Mouse (Mus musculus) cerebellum, postnatal 25 days (tissue): ENCODE measurements around the gene Rbm11.

Experiments
- DNase-seq, 2 experiments: peaks; one replicate each; pipeline ENCODE4 v3.0.0; 2021; ENCODE audit warnings: mixed read lengths in 2 of 2

Rbm11 gene

GRCm38 (mm10) chr16:75592671-75593500 is at the start of gene Rbm11:
Rbm11 (plus strand) TSS chr16:75592844.
- peak; percentile 88 to 94 for DNase-seq

- DNase-seq, result no peak
These were observed 47.3 kb upstream of the Rbm11 start for GRCm38 (mm10) chr16:75545310-75545709.

- DNase-seq, result no peak
These were observed 29.7 kb upstream of the Rbm11 start for GRCm38 (mm10) chr16:75562910-75563309.

GRCm38 (mm10) chr16:75582279-75582678 is 10.4 kb upstream of the Rbm11 start:
- DNase-seq, result no peak

- no peak for DNase-seq
These were observed 6.7 kb upstream of the Rbm11 start, which contains the start of gene Lipi for GRCm38 (mm10) chr16:75585961-75586360. Lipi (minus strand) TSS chr16:75586061.

- DNase-seq, result no peak
These were observed 6.2 kb upstream of the Rbm11 start for GRCm38 (mm10) chr16:75586466-75586865.

GRCm38 (mm10) chr16:75593501-75594183 is 998 bp downstream of the Rbm11 start:
- no peak for DNase-seq

GRCm38 (mm10) chr16:75606415-75606814 is 13.8 kb downstream of the Rbm11 start:
- no peak for DNase-seq

- no peak for DNase-seq
These were observed 19.9 kb downstream of the Rbm11 start for GRCm38 (mm10) chr16:75612561-75612960.

GRCm38 (mm10) chr16:75617651-75618349 is 25.2 kb downstream of the Rbm11 start:
- DNase-seq, result peak in 1 of 2 experiments; percentile 42

GRCm38 (mm10) chr16:75627862-75628261 is 35.2 kb downstream of the Rbm11 start:
- DNase-seq, result no peak
